Mouse (Mus musculus) gastrocnemius, adult 18-20 months (tissue): Measurements from ENCODE around the gene Bsdc1. TPM values are rescaled to one million over a fixed set of nuclear protein-coding genes. Genes with fewer than 3 reads are reported as not detected.
"Not testable (repeated sequence)": the region's sequence is repeated elsewhere in the genome, so short reads cannot be mapped to it uniquely, and the experiment has no call there.

Source experiments
- DNase-seq: peaks from one replicate; pipeline ENCODE4 v3.0.0; 2021; ENCODE audit warnings: low spot score
- long read RNA-seq, 2 experiments: library from polyadenylated mRNA; stranded (forward); transcript quantifications; one replicate each; pipeline ENCODE4 v2.0.0; 2021
- total RNA-seq, 2 experiments: library from RNA; stranded (reverse); gene quantifications; 2 replicates each; pipeline ENCODE4 v1.2.3; 2021

Gene Bsdc1
- total RNA-seq: 10 to 100 TPM; 36.4 to 41.2 TPM
- long read RNA-seq, experiment 1, transcript Bsdc1-201 (11 exons, 2,823 nt): major isoform, 24 of 34 reads
- long read RNA-seq, experiment 1, partial matches to known transcripts: 9 of 34 reads
- long read RNA-seq, experiment 1, other reads (novel, unspliced or antisense): 1 of 34 reads
- long read RNA-seq, experiment 2, transcript Bsdc1-201 (11 exons, 2,823 nt): major isoform, 34 of 49 reads
- long read RNA-seq, experiment 2, partial matches to known transcripts: 14 of 49 reads
- long read RNA-seq, experiment 2, other reads (novel, unspliced or antisense): 1 of 49 reads

DNA sequence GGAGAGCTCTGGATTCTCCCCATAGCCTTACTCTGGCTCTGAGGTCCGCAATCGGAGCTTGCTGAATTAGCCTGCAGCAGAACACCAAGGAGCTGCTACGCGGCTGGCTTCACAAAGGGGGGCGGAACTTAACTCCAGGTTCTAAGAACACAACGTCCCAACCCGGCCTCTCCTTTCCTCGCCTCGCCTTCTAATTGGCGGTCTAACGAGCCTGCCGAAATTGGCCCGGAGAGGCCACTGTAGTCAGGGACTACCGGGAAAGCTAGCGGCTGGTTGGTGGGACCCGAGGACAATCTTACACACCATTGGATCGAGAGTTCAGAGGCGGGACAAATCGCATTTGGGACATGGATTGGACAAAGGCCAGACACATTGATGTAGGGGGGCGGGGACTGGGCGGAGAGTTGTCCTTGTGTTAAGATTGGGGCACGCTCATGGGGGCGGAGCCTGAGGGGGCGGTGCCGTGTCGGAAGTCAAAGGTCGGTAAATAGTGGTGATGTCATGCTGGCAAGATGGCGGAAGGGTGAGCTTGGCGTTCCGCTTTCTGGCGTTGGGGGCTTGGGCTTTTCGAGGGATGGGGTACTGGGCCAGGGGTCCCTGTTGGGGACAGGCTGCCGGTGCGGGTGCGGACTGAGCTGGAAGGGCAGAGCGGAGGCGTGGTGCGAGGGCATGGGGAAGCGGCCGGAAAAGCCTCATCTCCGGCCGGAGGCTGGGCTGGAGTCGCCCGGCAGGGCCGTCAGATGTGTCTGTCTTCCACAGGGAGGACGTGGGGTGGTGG is at the start of gene Bsdc1:
Gene Bsdc1 (plus strand): TSS at position 399 of the 778 bp plus-strand sequence.
- DNase-seq: peak; percentile 100

GRCm38 (mm10) chr4:129415892-129416291 is 45.5 kb upstream of the Bsdc1 start:
- no peak for DNase-seq

DNA sequence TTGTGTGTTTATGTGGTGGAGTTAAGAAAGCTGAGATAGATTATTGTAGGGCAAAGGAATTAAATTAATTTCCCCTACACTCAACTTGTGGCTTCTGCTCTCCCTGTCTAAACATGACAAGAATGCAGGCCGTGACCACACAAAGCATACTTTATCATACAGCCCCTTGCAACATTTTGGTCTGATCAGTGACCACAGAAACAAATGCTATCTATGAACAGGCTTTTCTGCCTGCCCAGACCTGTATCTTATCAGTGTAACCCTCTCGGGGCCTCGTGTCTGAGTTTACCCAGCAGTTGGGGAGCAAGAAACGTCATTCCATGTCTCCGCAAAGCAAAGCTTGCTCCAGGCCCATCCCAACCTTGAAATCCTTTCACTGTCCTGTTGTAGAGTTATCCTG is 44.9 kb upstream of the Bsdc1 start:
- DNase-seq: no peak

DNA sequence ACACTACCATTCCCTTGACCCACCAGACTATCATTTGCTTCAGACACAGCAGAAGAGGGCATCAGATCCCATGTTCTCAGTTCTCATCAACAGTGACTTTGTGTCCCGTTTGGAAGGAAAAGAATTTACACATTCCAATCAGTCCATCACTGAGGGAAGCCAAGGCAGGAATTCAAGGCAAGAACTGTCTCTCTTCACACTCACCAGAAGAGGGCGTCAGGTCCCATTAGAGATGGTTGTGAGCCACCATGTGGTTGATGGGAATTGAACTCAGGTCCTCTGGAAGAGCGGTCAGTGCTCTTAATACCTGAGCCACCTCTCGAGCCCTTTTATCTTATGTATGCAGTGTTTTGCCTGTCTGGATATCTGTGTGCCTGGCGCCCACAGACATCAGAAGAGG is 43.1 kb upstream of the Bsdc1 start:
- DNase-seq: no peak

- DNase-seq: no peak
These were observed 20.9 kb upstream of the Bsdc1 start, which contains the start of gene Zbtb8b for GRCm38 (mm10) chr4:129440340-129441063. Gene Zbtb8b, minus strand, starts transcription at chr4:129440853.

- DNase-seq: no peak
These were observed 20.2 kb upstream of the Bsdc1 start for GRCm38 (mm10) chr4:129441145-129441544.

GRCm38 (mm10) chr4:129447360-129447759 is 14.0 kb upstream of the Bsdc1 start:
- DNase-seq: no peak

GRCm38 (mm10) chr4:129447778-129448563 is 13.4 kb upstream of the Bsdc1 start:
- no peak for DNase-seq

DNA sequence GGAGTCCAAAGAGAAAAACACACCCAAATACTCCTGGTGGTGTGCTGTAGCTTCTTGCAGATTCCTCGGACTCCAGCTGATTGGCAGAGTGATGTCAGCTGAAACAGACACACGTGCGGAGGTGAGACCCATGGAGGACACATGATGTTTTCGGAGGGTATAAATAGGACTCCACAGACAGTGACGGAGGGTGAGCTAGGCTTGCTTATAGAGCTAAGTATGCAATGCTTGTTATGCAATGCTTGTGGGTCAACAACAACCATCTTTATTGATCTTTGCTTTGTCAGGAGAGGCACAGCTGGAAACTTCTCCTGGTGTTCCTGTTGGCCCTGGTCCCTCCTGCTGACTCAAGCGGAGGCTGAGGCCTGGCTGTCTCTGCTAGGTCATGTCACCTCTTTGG is 12.7 kb upstream of the Bsdc1 start:
- DNase-seq: no peak

- DNase-seq: no peak
These were observed 10.5 kb upstream of the Bsdc1 start for GRCm38 (mm10) chr4:129450851-129451250.

DNA sequence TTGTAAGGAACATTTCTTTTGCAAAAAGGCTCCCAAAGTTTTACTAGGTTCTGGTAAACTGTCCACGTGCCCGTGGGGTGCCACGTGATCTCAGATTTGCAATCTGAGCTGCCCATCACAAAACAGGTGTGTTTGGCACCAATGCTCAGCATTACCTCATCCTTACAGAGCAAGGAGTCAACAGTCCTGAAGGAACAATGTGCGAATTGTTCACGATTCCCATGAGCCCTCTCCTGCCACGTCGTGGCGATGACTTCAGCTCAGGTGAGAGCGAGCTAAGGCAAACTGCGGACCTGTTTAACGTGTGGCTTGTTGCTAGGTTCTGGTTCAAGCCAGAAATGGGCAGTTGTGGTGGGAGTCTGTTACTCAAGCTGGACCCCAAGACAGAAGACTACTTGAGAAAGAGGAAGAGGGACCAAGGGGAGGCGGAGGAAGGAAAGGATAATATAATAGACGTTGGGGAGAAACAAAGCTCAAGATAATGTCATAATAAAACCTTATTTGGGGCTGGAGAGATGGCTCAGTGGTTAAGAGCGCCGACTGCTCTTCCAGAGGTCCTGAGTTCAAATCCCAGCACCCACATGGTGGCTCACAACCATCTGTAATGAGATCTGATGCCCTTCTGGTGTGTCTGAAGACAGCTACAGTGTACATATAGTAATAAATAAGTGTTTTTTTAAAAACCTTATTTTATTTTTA is 9.8 kb upstream of the Bsdc1 start:
- no peak for DNase-seq

GRCm38 (mm10) chr4:129455265-129455664 is 6.1 kb upstream of the Bsdc1 start:
- peak; percentile 79 for DNase-seq

GRCm38 (mm10) chr4:129456126-129456525 is 5.3 kb upstream of the Bsdc1 start:
- no peak for DNase-seq

- DNase-seq: not testable (repeated sequence)
These were observed 4.1 kb upstream of the Bsdc1 start for GRCm38 (mm10) chr4:129457311-129457710.

DNA sequence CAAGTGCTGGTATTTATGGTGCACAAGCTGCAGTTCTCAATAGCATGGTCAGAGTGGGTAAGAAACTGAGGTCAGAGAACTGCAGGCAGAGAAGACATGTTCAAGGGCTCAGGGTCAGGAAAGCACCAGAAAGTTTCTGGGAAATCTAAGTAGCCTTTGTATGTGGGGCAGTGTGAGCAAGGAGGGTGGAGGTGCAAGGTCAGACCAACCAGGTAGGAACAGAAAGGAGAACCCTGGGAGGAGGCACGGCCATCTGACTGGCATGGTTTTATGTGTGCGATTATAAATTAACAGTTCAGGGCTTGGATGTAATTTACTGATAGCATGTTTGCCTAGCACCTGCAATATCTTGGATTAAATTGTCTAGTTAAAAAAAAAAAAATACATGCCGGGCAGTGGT is 1.7 kb upstream of the Bsdc1 start:
- DNase-seq: no peak

DNA sequence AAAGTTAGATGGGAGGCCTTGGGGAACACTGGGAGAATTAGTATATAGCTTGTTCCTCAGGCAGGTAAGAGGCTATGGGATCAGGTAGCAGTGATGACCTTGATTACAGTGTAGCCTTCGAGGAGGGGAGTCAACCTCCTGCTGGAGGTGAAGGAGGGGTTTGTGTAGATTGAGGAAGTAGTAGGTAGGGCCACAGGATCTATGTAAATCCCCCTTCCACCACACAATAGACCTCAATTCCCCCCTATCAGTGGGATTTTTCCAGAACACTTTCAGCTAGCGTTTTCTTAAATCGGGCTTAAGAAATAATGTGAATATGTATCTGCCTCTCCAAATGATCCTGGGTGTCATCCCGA is 576 bp upstream of the Bsdc1 start:
- no peak for DNase-seq

DNA sequence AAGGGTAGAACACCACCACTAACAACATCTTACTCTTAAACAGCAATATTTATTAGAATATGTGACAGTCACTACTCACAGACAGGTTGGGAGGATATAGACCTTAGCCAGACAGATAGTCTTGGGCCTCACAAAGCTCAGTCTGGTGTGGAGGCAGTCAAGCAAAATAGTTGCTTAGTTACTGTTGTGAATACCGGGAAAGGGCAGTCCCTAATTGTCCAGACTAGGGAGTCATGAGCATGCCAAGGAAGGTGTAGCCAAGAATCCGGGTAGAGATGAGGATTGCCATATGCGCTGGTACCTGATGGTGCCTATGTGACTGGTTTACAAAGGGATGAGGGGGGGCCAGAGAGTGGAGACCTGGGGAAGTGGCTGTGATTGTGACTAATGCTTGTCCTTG is 737 bp downstream of the Bsdc1 start:
- no peak for DNase-seq

DNA sequence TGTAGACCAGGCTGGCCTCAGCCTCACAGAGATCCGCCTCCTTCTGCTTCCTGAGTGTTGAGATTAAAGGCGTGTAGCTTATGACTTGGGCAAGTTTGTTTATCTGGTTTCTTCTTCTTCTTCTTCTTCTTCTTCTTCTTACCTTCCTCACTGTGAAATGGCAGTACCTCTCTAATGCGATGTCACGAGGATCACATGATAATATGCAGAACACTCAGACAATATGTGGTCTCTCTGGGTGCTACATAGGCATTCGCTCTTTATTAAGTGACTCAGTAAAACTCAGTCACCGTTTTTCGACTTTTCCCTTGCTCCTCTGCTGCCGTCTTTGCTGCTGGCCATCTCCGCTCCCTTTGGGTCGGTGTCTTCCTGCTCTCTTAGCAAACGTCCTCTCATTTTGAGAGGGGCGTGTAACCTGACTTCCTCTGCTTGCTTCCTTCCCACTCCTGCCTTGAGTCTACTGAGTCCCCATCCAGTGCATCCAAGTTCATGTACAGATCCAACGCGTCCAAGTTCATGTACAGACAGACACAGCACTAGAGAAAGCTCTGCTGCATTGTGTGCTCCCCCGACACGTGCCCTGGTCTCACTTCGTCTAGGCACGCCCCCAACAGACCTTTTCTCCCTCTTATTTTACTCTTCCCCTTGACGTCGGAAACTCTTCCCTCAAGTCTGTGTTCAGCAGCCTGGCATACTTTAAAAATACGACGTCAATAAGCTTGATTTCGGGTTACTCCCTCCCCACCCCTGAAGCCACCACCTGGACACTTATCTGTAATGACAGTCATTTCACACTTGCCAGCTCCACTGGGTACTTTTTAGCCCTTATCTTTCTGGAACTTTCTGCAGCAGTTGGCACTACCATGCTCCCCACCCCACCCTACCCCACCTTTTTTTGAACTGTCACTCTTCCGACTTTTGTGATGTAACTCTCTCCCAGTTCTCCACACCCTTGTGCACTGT is 2.0 kb downstream of the Bsdc1 start:
- DNase-seq: no peak

DNA sequence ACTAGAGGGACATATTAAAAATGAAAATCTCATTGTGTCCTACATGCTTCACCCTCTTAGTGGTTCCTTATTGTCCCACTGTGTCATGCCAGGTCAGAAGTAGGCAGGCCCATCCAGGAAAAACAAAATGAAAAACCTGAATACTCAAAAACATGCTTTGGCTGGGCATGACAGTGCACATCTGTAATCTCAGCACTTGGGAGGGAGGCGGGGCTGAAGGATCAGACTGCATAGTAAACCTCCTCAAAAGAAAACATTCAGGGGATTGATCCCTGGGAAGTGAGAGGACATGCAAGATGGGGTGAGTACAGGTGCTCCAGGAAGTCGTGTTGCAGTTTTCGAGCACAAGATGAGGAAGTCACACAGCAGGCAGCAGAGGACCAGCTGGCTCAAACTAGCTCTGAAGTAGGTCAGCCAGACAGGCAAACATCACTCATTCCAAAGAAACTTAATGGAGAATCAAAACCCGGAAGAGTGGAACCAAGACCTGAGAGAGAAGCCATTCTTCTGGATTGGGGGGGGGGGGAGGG is 3.0 kb downstream of the Bsdc1 start:
- no peak for DNase-seq
